Mouse (Mus musculus) G1E (cell line): ENCODE data around the gene Xpnpep3.

Experiments used
- CTCF ChIP-seq: IDR thresholded peaks from 2 replicates; pipeline ENCODE4 v1.5.1; 2012; ENCODE audit warnings: low read depth, low read length, inconsistent platforms, mixed read lengths
- GATA1 ChIP-seq: IDR thresholded peaks from 2 replicates; pipeline ENCODE4 v1.6.1; 2012; ENCODE audit warnings: borderline replicate concordance, low read length, inconsistent platforms, mixed read lengths
- POLR2AphosphoS5 ChIP-seq: IDR thresholded peaks from 2 replicates; pipeline ENCODE4 v1.6.1; 2012; ENCODE audit warnings: low read depth, low read length, inconsistent platforms; ENCODE audit not compliant: insufficient replicate concordance
- TAL1 ChIP-seq: conservative IDR thresholded peaks from 2 replicates; pipeline ENCODE4 v1.6.1; 2012; ENCODE audit warnings: low read depth, low read length, inconsistent platforms, mixed read lengths

DNA sequence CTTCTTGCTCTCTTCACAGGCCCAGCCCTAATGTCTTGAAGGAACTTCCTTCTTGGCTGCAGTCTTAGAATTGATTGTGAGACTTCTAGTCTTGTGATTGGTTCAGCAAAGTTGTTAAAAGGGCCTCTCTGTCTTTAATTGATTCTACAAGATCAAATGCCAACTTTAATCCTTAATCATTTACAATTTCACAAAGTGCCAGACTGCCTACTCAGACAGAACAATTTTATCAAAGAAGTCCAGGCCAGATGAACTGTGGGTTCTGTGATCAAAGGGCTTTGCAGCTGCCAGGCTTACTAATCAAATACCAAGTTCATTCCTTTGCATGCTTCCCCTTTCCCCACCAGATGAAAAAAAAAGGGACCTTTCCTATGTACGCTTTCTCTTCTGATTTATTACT is 21.5 kb downstream of the Xpnpep3 start:
- TF ChIP-seq CTCF (no peak), TAL1 (no peak), POLR2AphosphoS5 (no peak), GATA1 (no peak)
